Mouse (Mus musculus): ENCODE data around the gene Selenbp1.

Selenbp1 gene

GRCm38 (mm10) chr3:94974528-94975422 is 41.9 kb downstream of the Selenbp1 start, which contains the start of gene Pi4kb:
Gene Pi4kb (plus strand): TSS chr3:94974731.
- peak; percentile 96 for DNase-seq (ENCODE audit: low read depth, low spot score)

GRCm38 (mm10) chr3:94984312-94984711 is 51.5 kb downstream of the Selenbp1 start:
- DNase-seq (ENCODE audit: low read depth, low spot score), result no peak

DNA sequence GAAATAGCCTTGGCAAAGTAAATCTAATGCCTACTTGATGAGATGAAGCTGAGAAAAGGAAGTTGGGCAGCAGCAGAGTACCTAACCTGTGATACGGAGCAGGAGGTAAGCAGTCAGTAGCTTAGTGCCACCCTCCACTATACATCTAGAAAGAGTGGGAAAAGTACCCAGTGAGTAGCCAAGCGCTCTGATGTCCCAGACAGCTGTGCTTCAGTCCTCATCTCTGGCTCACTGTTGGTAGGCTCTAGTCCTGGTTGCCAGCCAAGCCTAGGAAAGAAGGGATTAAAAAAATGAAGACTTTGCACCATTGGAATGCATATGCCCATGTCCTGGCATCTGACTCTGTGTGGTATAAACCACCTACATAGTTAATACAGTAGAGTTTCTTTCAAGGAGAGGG is 52.7 kb downstream of the Selenbp1 start:
- no peak for DNase-seq (ENCODE audit: low read depth, low spot score)

DNA sequence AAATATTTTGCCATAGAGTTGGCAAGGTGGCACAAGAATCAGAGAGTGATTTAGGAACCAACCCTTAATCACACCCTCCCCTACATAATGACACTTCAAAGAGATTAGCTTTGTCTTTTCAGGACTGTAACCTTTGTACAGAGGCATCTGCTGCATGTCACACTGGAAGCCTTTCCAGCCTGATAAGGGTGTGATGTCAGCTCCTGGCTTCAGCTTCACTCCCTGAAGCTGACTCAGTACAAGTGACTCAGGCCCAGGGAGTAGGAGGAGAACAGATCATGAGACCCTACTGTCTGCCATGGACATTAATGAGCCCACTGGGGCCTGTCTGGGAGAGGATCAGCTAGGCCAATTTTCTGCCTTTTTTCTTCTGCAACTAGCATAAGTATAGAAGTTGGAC is 54.7 kb downstream of the Selenbp1 start:
- DNase-seq (ENCODE audit: low read depth, low spot score), result no peak

- DNase-seq (ENCODE audit: low read depth, low spot score), result no peak
These were observed 56.4 kb downstream of the Selenbp1 start for GRCm38 (mm10) chr3:94989159-94989761.

Data from telencephalon, adult 2 months (tissue).